Mouse (Mus musculus): ENCODE data around the gene Rftn1.

Gene Rftn1

DNA sequence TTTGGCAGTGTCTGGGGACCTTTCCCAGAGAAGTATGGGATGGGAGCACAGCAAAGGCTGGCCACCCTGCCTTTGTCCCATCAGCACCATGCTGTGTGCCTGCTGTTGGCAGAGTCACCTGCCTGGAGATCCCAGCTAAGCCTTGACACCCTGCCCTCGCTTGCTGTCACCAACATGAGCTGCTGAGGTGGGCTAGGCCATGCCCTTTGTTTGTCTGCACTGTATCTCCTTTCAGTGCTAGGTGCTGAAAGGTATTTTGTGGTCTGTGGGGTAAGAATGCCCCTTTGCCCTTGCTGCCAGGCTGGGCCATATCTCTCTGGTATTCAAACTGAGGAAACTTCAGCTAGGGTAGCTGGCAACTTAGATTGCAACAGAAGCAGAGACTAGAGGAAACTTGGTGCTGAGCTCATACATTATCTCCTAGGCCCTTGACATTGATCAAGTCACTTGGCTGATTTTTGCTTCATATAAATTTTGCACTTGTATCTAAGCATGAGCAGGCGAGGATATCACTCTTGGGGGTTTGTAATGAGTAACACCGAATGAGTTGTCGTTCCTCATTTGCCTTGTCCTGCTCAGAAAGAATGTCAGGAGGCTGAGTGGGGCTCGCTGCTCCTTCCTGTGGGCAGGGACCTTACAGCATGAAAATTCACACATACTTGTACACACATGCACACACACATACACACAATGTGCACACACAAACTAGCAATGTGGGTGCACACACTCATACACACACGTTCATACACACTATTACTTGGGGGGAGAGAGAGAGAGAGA is 207.7 kb downstream of the Rftn1 start:
- no peak for DNase-seq (ENCODE audit: low read depth)

- DNase-seq (ENCODE audit: low read depth): no peak
These were observed 208.9 kb downstream of the Rftn1 start for GRCm38 (mm10) chr17:49981591-49981990.

DNA sequence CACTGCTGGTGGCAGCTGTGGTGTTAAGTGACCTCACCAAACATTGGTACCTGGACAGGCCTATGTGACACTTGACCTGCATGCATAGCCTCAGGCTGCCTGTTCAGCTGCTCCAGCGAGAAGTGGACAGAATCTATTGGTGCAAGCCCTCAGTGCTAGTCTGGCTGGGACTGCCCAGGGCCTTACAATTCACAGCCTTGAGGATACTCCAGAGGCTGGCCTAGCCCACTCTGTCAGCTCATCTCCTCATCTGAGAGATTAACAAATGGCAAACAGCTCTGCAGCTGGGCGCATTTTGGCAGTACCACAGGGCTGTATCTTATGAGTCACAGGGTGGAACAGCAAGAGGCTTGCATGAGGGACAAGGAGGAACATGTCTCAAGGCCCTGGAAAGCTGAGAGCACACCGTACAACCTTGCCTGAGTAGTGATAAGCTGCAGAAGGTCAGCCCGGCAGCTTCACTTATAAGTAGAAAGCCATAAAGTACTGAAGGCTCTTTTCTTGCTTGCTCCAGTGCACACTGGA is 210.7 kb downstream of the Rftn1 start:
- no peak for DNase-seq (ENCODE audit: low read depth)

- DNase-seq (ENCODE audit: low read depth): no peak
These were observed 213.1 kb downstream of the Rftn1 start for GRCm38 (mm10) chr17:49977424-49977790.

GRCm38 (mm10) chr17:49976678-49977423 is 213.6 kb downstream of the Rftn1 start:
- no peak for DNase-seq (ENCODE audit: low read depth)

- no peak for DNase-seq (ENCODE audit: low read depth)
These were observed 215.0 kb downstream of the Rftn1 start for GRCm38 (mm10) chr17:49975481-49975880.

DNA sequence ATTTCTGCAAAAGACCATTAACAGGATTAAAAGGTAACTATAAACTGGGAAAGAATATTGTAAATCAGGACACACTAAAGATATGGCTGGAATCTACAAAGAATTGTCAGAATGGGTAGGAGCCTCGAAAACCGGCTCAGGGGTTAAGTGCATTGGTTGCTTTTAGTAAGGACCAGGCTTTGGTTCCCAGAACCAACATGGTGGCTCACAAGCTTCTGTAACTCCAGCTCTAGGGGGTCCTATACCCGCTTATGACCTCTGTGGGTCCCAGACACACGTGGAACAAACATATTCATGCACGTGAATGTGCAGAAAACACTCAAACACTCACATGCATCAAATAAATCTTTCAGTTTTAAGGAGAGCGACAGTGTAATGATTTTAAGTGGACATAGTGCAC is 215.5 kb downstream of the Rftn1 start:
- no peak for DNase-seq (ENCODE audit: low read depth)

GRCm38 (mm10) chr17:49972164-49972563 is 218.3 kb downstream of the Rftn1 start:
- no peak for DNase-seq (ENCODE audit: low read depth)

GRCm38 (mm10) chr17:49971057-49971456 is 219.4 kb downstream of the Rftn1 start:
- no peak for DNase-seq (ENCODE audit: low read depth)

DNA sequence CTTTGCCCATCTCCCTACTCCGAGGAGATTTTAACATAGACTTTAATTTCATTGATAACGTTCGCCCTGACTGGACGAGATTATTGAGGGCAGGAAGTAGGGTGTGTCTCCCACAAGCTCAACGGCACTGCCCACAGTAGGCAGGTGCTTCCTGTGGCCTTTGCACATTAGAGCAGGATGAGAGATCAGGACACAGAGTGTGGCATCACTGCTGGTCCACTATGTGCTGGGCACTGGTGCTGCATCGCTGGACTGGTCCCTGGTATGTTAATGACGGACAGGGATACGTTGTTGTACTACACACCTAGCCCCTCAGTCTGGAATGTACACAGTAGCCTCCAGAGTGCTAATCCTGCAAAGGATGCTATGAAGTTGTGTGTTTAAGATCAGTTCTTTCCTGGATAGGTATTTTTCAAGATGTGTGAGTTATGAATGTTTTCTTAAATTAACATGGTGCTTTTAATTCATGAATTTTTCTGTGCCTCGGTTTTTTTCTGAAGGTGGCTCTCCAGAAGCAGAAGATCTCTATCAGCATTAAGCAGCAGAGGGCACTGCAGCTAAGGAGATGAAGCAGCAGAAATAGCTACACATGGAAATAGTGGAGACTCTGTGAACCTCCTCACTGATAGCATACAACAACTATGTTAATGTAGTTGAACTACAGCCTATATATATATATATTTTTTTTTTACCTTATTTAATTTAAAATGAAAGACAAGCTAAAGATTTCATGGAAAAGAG is 221.8 kb downstream of the Rftn1 start:
- DNase-seq (ENCODE audit: low read depth): peak; percentile 70

GRCm38 (mm10) chr17:49965846-49966762 is 224.4 kb downstream of the Rftn1 start:
- no peak for DNase-seq (ENCODE audit: low read depth)

DNA sequence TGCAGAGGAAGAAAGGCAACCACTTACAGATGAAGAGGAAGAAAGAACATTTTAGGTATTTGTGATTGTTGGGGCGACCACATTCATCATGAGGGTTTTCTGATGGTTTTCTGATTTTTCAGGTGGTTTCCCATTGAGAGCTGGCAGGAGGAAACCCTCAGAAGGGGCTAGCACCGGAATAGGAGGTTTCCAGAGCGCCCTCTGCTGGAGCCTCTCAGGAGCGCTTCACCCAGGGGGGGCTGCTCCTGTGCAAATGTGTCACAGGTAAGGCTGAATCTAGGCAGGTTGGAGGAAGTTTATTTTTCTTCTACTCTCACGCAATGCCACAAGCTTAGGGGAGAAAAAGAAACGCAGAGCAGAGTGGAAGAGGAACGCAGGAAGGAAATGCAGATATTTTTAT is 225.4 kb downstream of the Rftn1 start:
- peak; percentile 13 for DNase-seq (ENCODE audit: low read depth)

- no peak for DNase-seq (ENCODE audit: low read depth)
These were observed 226.0 kb downstream of the Rftn1 start for GRCm38 (mm10) chr17:49964471-49964870.

GRCm38 (mm10) chr17:49959021-49959420 is 231.5 kb downstream of the Rftn1 start:
- DNase-seq (ENCODE audit: low read depth): no peak

GRCm38 (mm10) chr17:49951856-49952607 is 238.4 kb downstream of the Rftn1 start:
- no peak for DNase-seq (ENCODE audit: low read depth)

DNA sequence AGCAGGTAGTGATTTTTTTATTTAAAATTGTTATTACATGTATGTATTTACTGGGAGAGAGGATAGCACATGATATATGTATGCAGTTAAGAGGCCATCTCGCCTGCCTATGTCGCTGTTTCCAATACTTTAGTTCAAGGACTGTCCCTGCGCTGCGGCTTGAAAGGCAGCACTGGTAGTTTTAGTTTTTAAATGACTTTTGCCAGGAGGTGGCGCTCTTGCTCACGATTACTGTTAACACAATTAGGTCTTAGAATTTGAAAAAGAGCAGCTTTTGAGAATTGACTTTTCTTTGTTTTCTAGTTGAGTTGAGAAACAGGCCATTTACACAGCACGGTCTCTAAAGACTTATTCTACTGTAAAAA is 239.0 kb downstream of the Rftn1 start:
- DNase-seq (ENCODE audit: low read depth): peak; percentile 81

DNA sequence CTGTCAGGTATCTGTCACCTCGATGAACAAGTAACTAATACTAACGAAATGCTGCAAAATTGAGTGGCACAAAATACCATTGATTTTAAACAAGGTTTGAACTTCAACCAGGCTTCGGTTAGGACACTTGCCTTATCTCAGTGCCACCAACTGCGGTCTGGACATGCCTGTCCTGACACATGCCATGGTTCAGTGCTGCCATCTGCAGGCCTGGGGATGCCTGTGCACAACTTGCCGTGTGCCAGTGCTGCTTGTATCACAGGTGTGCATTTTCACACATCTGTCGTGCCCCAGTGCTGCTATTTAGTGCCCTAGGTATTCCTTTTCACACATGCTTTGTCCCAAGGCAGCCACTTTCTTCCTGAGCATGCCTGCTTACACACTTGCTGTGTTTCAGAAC is 247.8 kb downstream of the Rftn1 start:
- peak; percentile 11 for DNase-seq (ENCODE audit: low read depth)
